Mouse (Mus musculus) kidney, adult 2 months (tissue): ENCODE results near the gene Gpr149. TPM values are rescaled to one million over a fixed set of nuclear protein-coding genes. Genes with fewer than 3 reads are reported as not detected.
A peak's percentile ranks its signal among the peaks of the same experiment; 100 is the strongest.

Source experiments
- DNase-seq: peaks from one replicate; pipeline ENCODE4 v3.0.0; 2021
- H3K27ac ChIP-seq: fragments of 200-500 bp; 2 replicates; pipeline ENCODE4 v1.5.1; 2012; ENCODE audit warnings: low read depth, low read length, control low read depth, inconsistent platforms; ENCODE audit not compliant: insufficient read depth
- H3K27me3 ChIP-seq: fragments of 200-500 bp; replicated peaks from 2 replicates; pipeline ENCODE4 v1.6.1; 2012; ENCODE audit warnings: mild to moderate bottlenecking, moderate library complexity, low read length, inconsistent platforms; ENCODE audit not compliant: control insufficient read depth, insufficient read depth
- H3K36me3 ChIP-seq: fragments of 200-500 bp; 2 replicates; pipeline ENCODE4 v1.6.1; 2012; ENCODE audit warnings: mild to moderate bottlenecking, moderate library complexity, low read length, inconsistent platforms; ENCODE audit not compliant: control insufficient read depth, insufficient read depth
- H3K4me1 ChIP-seq: fragments of 200-500 bp; 2 replicates; pipeline ENCODE4 v1.6.1; 2011; ENCODE audit warnings: low read length; ENCODE audit not compliant: control insufficient read depth, insufficient read depth
- H3K4me3 ChIP-seq: fragments of 200-500 bp; 2 replicates; pipeline ENCODE4 v1.5.1; 2011; ENCODE audit warnings: mild to moderate bottlenecking, low read depth, low read length, control low read depth; ENCODE audit not compliant: insufficient read depth
- CTCF ChIP-seq: fragments of 200-500 bp; conservative IDR thresholded peaks from 2 replicates; pipeline ENCODE4 v1.5.1; 2011; ENCODE audit warnings: low read depth, mild to moderate bottlenecking, control low read depth, low read length, moderate library complexity, mixed read lengths; ENCODE audit not compliant: insufficient read depth, insufficient read length
- POLR2A ChIP-seq: fragments of 200-500 bp; IDR thresholded peaks from one replicate; pipeline ENCODE4 v1.6.1; 2011; ENCODE audit warnings: low read depth, low read length, control low read depth
- WGBS: fragments of 180-500 bp; shearing (Covaris S2); methylation state at CpG from one replicate; pipeline ENCODE4 v1.1.7; 2018; 5-methylcytosine and 5-hydroxymethylcytosine counted together
- polyA plus RNA-seq: library from polyadenylated mRNA; depleted of rRNA; stranded (reverse); fragments of >200 nt; gene quantifications from 2 replicates; pipeline ENCODE4 v1.2.3, GENCODE M21; 2012

Gene Gpr149
- polyA plus RNA-seq, 1 experiment, result not detected

DNA sequence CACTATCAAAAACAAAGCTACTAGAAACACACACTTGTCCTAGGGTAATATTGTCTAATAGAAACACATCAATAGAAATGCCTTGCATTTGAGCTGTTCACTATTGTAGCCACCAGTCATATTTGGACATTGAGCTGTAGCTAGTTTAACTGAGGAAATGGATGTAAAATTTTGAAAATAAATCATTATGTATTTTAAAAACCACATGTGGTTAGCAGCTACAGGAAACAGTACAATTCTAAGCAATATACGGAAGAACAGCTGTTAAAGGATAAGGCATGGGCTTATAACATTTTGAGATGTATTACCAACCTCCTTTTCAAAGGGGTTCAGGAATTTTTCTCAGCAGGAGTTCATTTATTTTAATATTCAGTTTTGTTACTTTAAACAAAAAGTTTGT is 19.9 kb downstream of the Gpr149 start:
- 76% methylated on average over 1 of the region's 1 CpGs for WGBS
- no peak for TF ChIP-seq POLR2A
- no peak for TF ChIP-seq CTCF
- Histone ChIP-seq H3K4me3 (no peak overlapping the region), H3K36me3 (no peaks in the 10 kb centered on the region), H3K27ac (no peak overlapping the region), H3K4me1 (no peaks in the 10 kb centered on the region), H3K27me3 (no peaks in the 10 kb centered on the region)
- DNase-seq, result no peak

DNA sequence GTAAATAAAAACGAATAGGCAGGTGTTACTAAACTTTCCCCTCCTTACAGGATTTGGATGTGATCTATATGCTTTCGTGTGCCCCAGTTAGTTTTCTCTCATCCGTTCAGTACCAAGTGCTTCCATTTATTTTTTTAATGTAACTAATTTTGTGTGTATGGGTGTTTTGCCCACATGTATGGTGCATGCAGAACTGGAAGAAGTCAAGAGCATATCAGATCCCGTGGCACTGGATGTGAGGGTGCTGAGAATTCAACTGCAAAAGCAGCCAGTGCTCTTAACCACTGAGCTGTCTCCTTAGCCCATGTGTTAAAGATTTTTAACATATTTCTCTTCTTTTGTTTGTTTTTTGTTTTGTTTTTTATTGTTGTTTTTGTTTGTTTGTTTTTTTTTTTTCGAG is 77.3 kb downstream of the Gpr149 start:
- H3K4me3 ChIP-seq, result no peak overlapping the region
- no peak for DNase-seq
- H3K36me3 ChIP-seq, result no peaks in the 10 kb centered on the region
- TF ChIP-seq POLR2A (no peak), CTCF (no peak)
- 68% methylated on average over 5 of the region's 5 CpGs for WGBS
- H3K27ac ChIP-seq, result no peak overlapping the region
- no peaks in the 10 kb centered on the region for H3K27me3 ChIP-seq
- no peaks in the 10 kb centered on the region for H3K4me1 ChIP-seq

DNA sequence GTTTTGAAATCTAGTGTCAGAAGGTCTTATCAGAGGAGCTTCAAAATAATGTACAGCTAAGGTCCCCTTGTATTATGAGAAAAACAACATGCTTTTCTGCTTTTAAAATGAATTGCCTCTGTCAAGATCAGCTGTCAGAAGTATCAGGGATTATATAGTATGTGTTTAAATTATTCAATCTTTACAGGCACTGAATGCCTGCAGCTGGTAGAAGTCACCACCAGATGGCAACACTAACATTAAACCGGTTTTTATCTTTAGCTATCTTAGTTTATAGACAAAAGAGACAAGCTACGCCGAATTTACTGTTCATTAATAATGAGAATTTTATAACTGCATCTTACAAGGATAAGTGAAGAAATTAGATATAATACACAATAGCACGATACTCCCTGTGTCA is 77.8 kb downstream of the Gpr149 start:
- H3K27me3 ChIP-seq, result no peaks in the 10 kb centered on the region
- H3K36me3 ChIP-seq, result no peaks in the 10 kb centered on the region
- no peaks in the 10 kb centered on the region for H3K4me1 ChIP-seq
- no peak for DNase-seq
- 36% methylated on average over 4 of the region's 4 CpGs for WGBS
- TF ChIP-seq POLR2A (no peak), CTCF (no peak)
- H3K27ac ChIP-seq, result no peak overlapping the region
- H3K4me3 ChIP-seq, result no peak overlapping the region

DNA sequence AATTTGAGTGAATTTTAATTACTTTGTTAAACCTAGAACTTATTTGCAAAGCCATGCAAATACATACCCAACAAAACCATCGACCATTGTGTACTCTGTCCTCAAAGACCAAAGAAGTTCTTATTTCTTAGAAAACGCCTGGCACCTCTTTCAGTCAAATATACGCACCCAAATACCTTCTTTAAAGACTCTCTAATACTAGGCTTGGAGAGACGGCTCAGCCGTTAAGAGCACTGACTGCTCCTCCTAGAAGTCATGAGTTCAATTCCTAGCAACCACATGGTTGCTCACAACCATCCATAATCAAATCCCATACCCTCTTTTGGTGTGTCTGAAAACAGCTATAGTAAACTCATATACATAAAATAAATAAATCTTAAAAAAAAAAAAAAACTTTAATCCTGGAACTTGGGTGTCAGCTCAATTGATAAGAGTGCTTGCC is 97.7 kb downstream of the Gpr149 start:
- DNase-seq, result no peak
- H3K27ac ChIP-seq, result no peak overlapping the region
- TF ChIP-seq POLR2A (no peak), CTCF (no peak)
- H3K4me3 ChIP-seq, result peak overlapping the region; percentile 100; the same call in 1 of the 2 replicates
- H3K27me3 ChIP-seq, result no peaks in the 10 kb centered on the region
- H3K36me3 ChIP-seq, result no peaks in the 10 kb centered on the region
- peaks cover 5% of the 10 kb centered on the region; the same call in 1 of the 2 replicates for H3K4me1 ChIP-seq
- WGBS, result 39% methylated on average over 5 of the region's 5 CpGs

DNA sequence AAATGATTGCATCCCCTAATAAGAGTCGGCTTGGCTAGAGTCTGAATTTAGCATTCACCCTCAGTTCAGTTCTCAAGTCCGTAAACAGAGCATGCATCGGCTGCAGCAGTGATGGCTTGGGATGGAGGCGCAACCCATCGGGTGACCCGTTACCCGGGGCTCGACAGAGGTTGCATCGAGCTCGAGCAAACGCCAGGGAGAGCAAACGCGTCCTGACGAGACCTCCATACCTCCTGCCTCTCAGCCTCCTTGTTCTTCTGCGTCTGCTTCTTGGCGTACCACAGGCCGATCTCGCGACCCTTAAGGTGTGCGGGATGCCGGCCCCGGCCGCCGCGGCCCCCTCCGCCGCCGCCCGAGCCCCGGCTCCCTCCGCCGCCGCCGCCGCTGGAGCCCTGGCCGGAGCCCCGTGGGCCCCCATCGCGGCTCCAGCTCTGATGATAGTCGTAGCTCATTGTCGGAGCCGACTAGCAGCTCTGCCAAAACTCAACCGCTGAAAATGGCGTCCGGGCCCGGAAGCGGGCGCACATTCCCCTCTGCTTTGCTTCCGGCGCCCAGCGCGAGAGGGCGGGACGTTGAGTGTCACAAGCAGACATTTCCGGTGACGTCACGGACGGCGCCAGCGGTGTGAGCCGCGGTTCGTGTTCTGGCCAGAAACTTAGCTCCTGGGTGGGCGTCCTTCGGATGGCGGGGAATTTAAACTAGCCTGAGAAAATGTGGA is 98.3 kb downstream of the Gpr149 start, which contains the start of gene Dhx36:
Gene Dhx36 (minus strand): TSS at position 517 of the 718 bp plus-strand sequence.
- under 1% methylated on average over 66 of the region's 66 CpGs for WGBS
- TF ChIP-seq POLR2A, result peak; percentile 6
- no peak for TF ChIP-seq CTCF
- H3K27me3 ChIP-seq, result no peaks in the 10 kb centered on the region
- H3K4me1 ChIP-seq, result peaks cover 5% of the 10 kb centered on the region; the same call in 1 of the 2 replicates
- peak within 1 kb of the TSS; percentile 100 for H3K4me3 ChIP-seq
- DNase-seq, result peak; percentile 98
- no peaks in the 10 kb centered on the region for H3K36me3 ChIP-seq
- H3K27ac ChIP-seq, result no peak within 1 kb of the TSS

DNA sequence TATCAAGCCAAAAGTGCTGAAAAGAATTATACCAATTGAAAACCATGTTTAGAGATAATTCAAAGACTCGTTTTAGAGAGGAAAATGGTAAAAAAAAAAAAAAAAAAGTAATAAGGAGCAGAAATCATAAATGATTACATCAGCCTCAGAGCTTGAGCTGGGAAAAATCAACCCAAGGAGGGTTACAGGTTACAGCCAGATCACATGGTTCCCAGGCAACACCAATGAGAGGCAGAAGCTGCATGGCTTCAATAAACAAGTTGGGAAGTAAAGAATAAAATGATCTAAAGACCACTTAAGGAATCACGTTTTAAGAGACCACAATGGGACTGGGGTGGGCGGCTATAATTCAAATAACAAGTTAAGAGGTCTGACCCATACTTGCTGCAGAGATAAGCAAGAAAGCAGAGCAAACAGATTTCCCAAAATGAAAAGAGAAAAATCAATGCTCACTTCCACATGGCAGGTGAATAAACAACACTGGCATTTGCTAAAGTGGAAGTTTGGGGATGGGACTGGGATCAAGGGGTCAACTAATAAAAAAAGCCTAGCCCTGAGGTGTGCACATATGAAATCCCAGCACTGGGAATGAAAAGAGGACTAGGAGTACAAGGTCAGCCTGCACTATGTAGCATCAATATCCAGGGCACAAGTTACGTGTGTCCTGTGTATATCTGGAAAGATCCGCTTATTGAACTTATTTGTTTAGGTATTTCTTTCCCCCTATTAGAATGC is 99.6 kb downstream of the Gpr149 start:
- Histone ChIP-seq H3K4me3 (no peak overlapping the region), H3K27me3 (no peaks in the 10 kb centered on the region), H3K27ac (no peak overlapping the region), H3K4me1 (peaks cover 5% of the 10 kb centered on the region; the same call in 1 of the 2 replicates), H3K36me3 (peaks cover 1% of the 10 kb centered on the region; the same call in 1 of the 2 replicates)
- no peak for DNase-seq
- WGBS, result 68% methylated on average over 5 of the region's 5 CpGs
- no peak for TF ChIP-seq POLR2A
- no peak for TF ChIP-seq CTCF

DNA sequence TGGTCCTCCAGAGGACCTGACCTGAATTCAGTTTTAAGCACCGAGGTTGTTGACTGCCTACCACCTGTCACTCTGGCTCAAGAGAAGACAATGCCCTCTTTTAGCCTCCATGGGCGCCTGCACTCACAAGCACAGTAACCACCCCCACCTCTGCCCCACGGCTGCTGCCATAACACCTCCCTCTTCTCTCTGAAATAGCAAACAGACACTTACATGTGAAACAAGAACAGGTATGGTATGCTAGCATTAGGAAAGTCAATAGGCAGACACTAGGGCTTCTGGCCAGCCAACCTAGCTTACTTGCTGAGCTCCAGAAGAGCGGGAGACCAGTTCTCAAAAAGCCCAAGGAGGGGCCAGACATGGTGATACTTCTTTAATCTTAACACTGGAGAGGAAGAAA is 105.6 kb downstream of the Gpr149 start:
- peaks cover 11% of the 10 kb centered on the region for H3K36me3 ChIP-seq
- no peak overlapping the region for H3K4me3 ChIP-seq
- H3K27me3 ChIP-seq, result no peaks in the 10 kb centered on the region
- no peak for TF ChIP-seq POLR2A
- no peak for DNase-seq
- 84% methylated on average over 4 of the region's 4 CpGs for WGBS
- H3K27ac ChIP-seq, result no peak overlapping the region
- H3K4me1 ChIP-seq, result no peaks in the 10 kb centered on the region
